Mouse (Mus musculus): ENCODE results near the gene Serpini1.
"Not testable (repeated sequence)": the region's sequence is repeated elsewhere in the genome, so short reads cannot be mapped to it uniquely, and the experiment has no call there.

The Serpini1 gene

GRCm38 (mm10) chr3:75647542-75647941 is 90.2 kb downstream of the Serpini1 start:
- no peak for DNase-seq

GRCm38 (mm10) chr3:75648226-75648625 is 90.9 kb downstream of the Serpini1 start:
- DNase-seq: no peak

DNA sequence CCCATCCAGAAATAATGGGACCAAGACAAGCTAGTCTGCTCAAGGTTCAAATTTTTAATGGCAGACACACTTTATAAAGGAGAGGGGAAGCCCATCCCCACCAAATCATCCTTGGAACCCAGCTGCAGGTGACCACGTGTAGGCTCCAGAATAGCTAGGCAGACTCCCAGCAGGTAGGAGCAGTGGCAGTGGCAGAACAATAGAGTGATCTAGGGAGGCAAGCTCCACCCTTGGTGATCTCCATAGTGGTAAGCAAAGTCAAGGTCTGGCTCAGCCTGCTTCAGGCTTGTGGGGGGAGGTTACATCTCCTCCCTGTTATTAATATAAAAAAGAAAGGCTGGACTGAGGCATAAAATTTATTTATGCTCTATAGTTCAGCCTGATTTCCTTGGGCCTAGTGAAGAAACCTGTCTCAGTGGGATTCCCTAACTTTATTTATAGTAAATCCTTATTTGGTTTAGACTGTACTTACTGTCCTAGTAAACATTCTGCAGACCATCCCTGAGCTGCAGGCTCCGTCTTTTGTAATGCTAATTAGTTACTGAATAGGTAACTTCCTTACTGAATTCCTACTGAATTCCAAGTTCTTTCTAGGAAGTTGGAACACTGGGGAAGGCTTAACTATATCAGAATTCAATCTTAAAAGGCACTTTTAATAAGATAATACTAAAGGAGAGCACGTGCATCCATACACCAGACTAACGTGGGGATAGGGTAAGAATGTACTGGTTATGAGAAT is 93.2 kb downstream of the Serpini1 start:
- not testable (repeated sequence) for DNase-seq

DNA sequence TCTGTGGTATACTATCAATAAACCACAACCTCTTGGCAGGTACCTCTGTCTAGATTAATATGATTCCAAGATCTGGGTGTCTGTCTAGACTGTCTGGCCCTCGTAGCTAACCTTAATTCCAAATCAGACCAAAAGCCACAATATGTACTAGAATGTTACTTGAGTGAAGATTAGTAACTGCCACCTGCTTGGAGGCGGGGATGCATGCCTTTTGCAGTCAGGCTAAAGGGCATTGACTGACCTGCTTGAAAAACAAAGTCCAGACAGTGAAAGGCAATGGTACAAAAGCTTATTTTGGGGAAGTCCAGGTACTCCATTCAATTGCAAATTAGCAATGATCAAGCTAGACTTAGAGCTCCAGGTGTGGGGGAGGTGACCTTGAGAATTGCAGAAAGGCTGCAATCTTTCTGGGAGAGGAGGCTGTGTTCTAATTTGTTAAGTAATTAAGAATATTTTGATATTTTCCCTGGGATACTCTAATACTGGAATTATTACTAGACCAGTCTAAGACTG is 94.3 kb downstream of the Serpini1 start:
- DNase-seq: no peak

GRCm38 (mm10) chr3:75653901-75654300 is 96.6 kb downstream of the Serpini1 start:
- not testable (repeated sequence) for DNase-seq

DNA sequence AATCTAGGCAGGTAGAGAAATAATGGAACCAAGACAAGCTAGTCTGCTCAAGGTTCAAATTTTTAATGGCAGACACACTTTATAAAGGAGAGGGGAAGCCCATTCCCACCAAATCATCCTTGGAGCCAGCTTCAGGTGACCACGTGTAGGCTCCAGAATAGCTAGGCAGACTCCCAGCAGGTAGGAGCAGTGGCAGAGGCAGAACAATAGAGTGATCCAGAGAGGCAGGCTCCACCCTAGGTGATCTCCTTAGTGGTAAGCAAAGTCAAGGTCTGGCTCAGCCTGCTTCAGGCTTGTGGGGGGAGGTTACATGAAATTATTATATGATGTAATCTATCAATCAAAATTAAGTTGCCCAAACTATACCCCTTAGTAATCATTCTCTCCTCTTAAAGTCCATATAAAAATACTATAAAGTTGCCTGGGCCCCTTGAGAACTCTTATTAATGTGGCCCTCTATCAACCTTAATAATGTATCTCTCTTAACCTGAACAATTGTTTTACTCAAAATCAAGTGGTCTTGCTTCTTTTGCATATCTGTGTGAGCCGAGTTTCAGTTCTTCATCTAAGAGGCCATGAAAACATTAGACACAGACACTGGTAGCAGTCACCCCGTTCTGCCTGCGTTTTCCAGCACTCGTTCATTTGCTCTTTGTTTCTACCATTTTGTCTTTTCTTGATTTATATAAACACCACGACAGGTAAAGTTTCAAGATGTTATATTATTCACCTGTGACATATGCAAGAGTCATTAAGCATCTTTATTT is 98.4 kb downstream of the Serpini1 start:
- DNase-seq: no peak

DNA sequence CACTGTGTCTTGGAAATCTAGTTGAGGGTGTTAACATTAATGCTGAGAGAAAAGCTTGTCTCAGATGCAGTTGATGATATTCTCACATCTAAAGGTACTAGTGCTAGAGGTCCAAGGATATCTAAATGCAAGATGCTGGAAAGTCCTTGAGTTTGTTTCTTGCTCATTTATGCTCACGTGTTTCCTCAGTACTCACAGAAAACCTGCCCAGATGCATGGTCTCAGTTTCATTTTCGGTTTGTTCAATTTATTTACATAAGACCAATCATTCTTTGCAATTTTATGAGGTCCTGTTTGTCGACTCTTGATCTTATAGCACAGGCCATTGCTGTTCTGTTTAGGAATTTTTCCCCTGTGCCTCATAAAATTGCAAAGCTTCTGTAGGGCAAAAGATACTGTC is 109.6 kb downstream of the Serpini1 start:
- no peak for DNase-seq

DNA sequence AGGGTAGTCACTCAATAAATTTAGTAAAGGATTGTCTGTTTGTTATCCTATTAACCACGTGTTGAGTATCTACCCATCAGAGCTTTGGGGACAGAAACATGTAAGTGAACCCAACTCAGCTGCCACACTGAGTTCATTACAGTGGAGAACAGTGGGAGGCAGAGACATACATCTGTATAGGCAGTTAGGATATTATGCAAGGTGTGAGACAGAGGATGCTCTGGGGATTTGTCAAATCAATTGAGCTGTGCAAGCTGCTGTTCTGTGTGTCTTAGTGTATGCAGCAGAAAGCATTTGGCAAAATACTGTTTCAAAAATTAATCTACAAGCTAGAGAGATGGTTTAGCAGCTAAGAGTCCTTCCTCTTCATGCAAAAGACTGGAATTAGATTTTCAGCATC is 113.1 kb downstream of the Serpini1 start:
- DNase-seq: no peak

DNA sequence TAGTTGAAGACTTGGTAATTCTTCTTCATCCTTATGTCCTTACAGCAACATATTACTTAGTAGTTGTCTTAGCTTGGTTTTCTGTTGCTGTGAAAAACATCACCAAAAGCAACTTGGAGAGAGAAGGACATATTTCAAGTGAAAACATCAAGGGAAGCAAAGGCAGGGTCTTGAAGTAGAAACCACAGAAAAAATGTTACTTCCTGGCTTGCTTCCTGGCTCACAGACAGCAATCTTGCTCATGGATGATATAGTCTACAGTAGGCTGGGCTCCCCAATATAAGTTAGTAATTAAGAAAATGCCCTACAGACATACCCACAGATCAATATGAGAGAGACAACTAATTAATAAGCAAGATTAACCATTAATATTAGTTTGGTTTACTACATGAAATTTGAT is 125.5 kb downstream of the Serpini1 start:
- DNase-seq: no peak

DNA sequence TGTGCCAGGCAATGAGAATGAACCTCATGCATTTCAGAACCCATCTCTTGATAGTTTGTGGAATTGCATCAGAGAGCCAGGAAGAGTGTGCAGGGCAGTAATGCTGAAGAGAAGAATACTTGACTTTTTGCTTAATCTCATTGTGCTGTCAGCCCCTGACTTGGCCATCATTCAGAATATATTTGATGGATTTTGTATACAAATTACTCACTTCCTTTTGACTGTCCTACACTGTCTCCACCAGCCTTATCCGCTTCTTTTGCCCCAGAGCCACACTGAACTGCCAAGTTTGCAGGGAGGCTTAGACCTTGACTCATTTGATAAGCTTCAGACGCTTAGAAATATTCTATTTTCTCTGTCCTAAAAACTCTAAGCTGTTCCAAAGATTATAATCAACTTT is 129.4 kb downstream of the Serpini1 start:
- DNase-seq: no peak

DNA sequence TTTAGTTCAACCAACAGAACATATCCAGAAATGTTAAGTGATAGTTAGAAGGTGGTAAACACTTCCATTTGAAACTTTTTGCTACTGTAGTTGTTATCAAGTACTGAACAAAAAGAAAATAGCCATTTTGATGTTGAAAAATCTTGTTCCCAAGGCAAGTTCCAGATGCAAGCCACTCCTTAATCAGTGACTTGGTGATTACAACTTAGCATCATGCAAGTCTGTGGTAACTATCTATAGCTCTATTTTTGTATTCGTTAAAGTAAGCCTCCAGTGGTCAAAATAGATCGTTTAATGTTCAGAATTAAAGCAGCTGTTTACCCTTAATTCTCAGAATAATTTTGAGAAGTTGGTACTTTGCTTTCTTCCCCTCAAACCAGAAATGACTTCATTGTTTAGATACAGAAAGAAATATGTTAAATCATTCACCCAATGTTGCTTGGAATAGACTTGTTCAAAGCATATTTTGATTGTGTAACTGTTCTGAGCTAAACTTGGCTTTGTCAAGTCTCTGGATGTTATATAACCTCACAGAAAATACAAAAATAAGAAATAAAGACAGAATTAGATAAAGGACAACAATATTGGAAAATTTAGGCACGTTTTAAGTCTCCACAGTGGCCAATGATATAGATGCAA is 130.0 kb downstream of the Serpini1 start:
- no peak for DNase-seq

- no peak for DNase-seq
These were observed 133.0 kb downstream of the Serpini1 start for GRCm38 (mm10) chr3:75690321-75690720.

DNA sequence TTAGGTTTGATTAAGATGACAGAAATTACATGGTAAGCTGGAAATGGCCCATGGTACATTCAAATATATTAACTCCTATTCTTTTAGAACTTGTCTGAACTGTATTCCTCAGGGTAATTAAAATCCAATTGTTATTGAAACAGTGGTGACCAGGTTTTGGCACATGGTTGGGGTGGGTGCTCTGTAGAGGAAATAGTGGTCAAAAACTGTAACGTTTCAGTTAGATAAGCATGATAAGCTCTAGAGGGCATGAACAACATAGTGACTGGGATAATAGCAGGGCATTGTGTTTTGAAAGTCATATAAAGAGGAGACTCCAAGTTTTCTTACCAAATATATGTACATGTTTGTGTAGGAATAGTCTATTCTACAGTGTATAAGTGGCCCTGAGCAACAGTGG is 134.7 kb downstream of the Serpini1 start:
- DNase-seq: no peak
